Mouse (Mus musculus): Measurements from ENCODE around the gene Wbp2nl. TPM values are rescaled to one million over a fixed set of nuclear protein-coding genes. Genes with fewer than 3 reads are reported as not detected.

Wbp2nl gene
- polyA plus RNA-seq, 1 experiment from 2014 or later: 0.10 TPM

- no peak for ATAC-seq (ENCODE audit: low FRiP score, low read depth)
- H3K9me3 ChIP-seq: no peaks in the 10 kb centered on the region
- H3K4me3 ChIP-seq: no peak overlapping the region
- no peaks in the 10 kb centered on the region for H3K4me1 ChIP-seq (replicated peaks)
- no peaks in the 10 kb centered on the region for H3K36me3 ChIP-seq
- no peaks in the 10 kb centered on the region for H3K27me3 ChIP-seq
- H3K9ac ChIP-seq: no peak overlapping the region
- WGBS: 69% methylated on average over 8 of the region's 8 CpGs
- no peak overlapping the region for H3K27ac ChIP-seq (replicated peaks)
- H3K4me2 ChIP-seq: no peak overlapping the region
These were observed 23.4 kb downstream of the Wbp2nl start for GRCm38 (mm10) chr15:82322195-82322594.

DNA sequence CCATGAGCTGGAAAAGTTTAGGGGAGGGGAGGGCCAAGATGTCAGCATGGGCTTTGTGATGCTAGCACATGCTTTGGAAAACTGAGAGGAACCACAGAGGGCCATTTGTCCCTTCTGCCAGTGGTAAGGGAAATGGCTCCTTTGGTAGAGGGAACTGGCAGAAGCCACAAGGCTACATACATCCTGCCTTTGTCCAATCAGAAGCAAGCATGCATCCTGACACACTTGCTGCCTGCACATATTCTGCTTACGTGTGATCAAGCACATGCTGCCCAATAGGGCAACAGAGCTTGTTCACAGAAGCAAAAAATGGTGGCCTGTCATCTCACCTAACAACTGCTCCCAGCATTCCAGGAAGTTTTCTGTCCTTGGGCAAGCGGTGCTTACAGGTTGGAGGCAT, 26.6 kb downstream of the Wbp2nl start:
- H3K27me3 ChIP-seq: no peaks in the 10 kb centered on the region
- no peak overlapping the region for H3K4me2 ChIP-seq
- no peak overlapping the region for H3K9ac ChIP-seq
- H3K27ac ChIP-seq (replicated peaks): no peak overlapping the region
- no peaks in the 10 kb centered on the region for H3K36me3 ChIP-seq
- ATAC-seq (ENCODE audit: low FRiP score, low read depth): no peak
- no peaks in the 10 kb centered on the region for H3K4me1 ChIP-seq (replicated peaks)
- 81% methylated on average over 2 of the region's 2 CpGs for WGBS
- H3K9me3 ChIP-seq: no peaks in the 10 kb centered on the region
- H3K4me3 ChIP-seq: no peak overlapping the region

DNA sequence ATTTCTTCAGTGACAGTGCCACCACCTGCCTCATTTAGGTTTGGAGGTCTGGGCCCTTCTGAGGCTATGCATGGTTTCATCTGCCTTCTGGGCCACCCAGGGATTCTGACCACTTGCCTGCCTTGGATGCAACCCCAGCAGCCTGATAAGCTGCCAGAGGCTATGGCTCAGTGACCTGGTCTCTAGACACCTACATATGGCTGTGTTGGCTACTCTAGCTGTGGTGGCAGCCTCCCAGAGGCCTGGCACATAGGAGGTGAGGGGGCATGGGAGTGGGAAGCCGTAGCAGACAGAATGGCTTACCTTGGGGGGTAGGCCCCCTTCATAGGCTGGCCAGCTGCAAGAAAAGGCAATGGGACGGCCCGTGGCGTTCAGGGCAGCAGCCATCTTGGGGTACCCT, 36.4 kb downstream of the Wbp2nl start:
- Histone ChIP-seq H3K9me3 (no peaks in the 10 kb centered on the region), H3K27me3 (peaks cover 5% of the 10 kb centered on the region; the same call in 1 of the 2 replicates), H3K9ac (0 out of 2 replicates have a peak overlapping the region, but pooled peaks have one; percentile 18), H3K4me1 (replicated peaks) (peaks cover 24% of the 10 kb centered on the region), H3K4me3 (no peak overlapping the region), H3K36me3 (peaks cover 7% of the 10 kb centered on the region; the same call in 1 of the 2 replicates), H3K4me2 (no peak overlapping the region), H3K27ac (replicated peaks) (no peak overlapping the region)
- 91% methylated on average over 4 of the region's 4 CpGs for WGBS
- no peak for ATAC-seq (ENCODE audit: low FRiP score, low read depth)

DNA sequence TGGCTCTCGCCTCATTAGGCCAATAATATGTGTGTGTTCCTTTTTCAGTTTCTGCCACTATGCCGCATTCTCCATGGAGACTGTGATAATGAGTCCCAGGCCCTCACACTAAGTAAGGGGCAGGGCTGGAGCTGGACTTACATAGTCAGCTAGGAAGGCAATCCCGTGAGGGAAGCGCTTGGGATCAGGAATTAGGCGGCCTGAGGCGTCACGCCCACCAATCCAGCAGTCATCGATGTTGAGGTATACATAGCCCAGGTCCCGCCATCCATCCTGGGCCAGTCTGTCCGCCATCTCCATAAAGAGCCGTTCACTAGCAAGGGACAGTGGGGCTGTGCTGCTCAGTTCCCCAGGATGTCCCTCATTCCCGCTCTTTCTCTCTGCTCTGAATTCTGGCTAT, 37.9 kb downstream of the Wbp2nl start:
- Histone ChIP-seq H3K4me3 (no peak overlapping the region), H3K4me1 (replicated peaks) (peaks cover 28% of the 10 kb centered on the region), H3K27ac (replicated peaks) (no peak overlapping the region), H3K9ac (no peak overlapping the region), H3K27me3 (peaks cover 14% of the 10 kb centered on the region), H3K9me3 (no peaks in the 10 kb centered on the region), H3K36me3 (peaks cover 7% of the 10 kb centered on the region; the same call in 1 of the 2 replicates), H3K4me2 (no peak overlapping the region)
- 65% methylated on average over 12 of the region's 12 CpGs for WGBS
- ATAC-seq (ENCODE audit: low FRiP score, low read depth): no peak

- Histone ChIP-seq H3K4me3 (peak overlapping the region; percentile 68), H3K9ac (peak overlapping the region; percentile 63), H3K4me2 (peak overlapping the region; percentile 76), H3K4me1 (replicated peaks) (peaks cover 28% of the 10 kb centered on the region), H3K36me3 (peaks cover 7% of the 10 kb centered on the region; the same call in 1 of the 2 replicates), H3K9me3 (no peaks in the 10 kb centered on the region), H3K27ac (replicated peaks) (no peak overlapping the region), H3K27me3 (peaks cover 14% of the 10 kb centered on the region)
- ATAC-seq (ENCODE audit: low FRiP score, low read depth): 0 out of 2 replicates have a peak, but pooled peaks have one; percentile 12
- 57% methylated on average over 4 of the region's 4 CpGs for WGBS
These were observed 39.1 kb downstream of the Wbp2nl start for GRCm38 (mm10) chr15:82337875-82338274.

DNA sequence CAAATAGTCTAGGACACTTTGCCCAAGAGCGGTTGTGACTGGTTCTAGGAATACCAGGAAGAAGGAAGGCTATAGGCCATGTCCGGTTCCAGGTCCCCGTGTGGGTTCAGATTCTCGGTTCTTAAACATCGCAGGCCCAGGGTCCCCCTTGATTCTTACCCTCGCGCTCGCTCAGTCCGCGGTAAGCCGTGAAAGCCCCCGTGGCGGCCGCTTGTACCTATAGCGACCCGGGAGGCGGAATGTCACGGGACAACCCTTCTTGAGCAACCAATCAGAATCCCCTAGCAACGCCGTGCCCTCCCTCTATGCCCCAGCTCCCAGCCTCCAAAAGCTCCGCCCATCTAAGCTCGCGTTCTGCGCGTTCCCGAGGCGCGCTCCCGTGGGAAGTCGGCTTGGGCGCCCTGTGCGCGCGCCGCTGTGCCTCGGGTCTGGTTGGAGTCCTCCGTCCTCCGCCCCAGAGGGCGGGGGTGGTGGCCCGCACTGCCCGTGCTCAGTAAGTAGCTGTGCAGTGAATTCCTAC, 39.9 kb downstream of the Wbp2nl start, which contains the start of the genes Naga, Pheta2 and Smdt1:
Gene Naga (minus strand): TSS at position 333 of the 520 bp plus-strand sequence.
Gene Pheta2 (plus strand): TSS at position 350 of the 520 bp plus-strand sequence.
Gene Smdt1 (plus strand): TSS at position 367 of the 520 bp plus-strand sequence.
- WGBS: under 1% methylated on average over 41 of the region's 41 CpGs
- H3K36me3 ChIP-seq: peaks cover 7% of the 10 kb centered on the region; the same call in 1 of the 2 replicates
- H3K9me3 ChIP-seq: no peaks in the 10 kb centered on the region
- H3K9ac ChIP-seq: peak within 1 kb of the TSS; percentile 63
- H3K4me2 ChIP-seq: peak within 1 kb of the TSS; percentile 76
- H3K4me1 ChIP-seq (replicated peaks): peaks cover 28% of the 10 kb centered on the region
- peak within 1 kb of the TSS; percentile 68 for H3K4me3 ChIP-seq
- ATAC-seq (ENCODE audit: low FRiP score, low read depth): peak; percentile 90
- H3K27ac ChIP-seq (replicated peaks): peak within 1 kb of the TSS; percentile 63; the same call in 1 of the 2 replicates
- peaks cover 14% of the 10 kb centered on the region for H3K27me3 ChIP-seq

GRCm38 (mm10) chr15:82339150-82339549, 40.4 kb downstream of the Wbp2nl start:
- ATAC-seq (ENCODE audit: low FRiP score, low read depth): no peak
- H3K27ac ChIP-seq (replicated peaks): 0 out of 2 replicates have a peak overlapping the region, but pooled peaks have one; percentile 63
- peaks cover 14% of the 10 kb centered on the region for H3K27me3 ChIP-seq
- H3K9ac ChIP-seq: peak overlapping the region; percentile 63
- peak overlapping the region; percentile 68 for H3K4me3 ChIP-seq
- WGBS: 59% methylated on average over 10 of the region's 10 CpGs
- H3K4me1 ChIP-seq (replicated peaks): peaks cover 28% of the 10 kb centered on the region
- H3K9me3 ChIP-seq: no peaks in the 10 kb centered on the region
- H3K36me3 ChIP-seq: peaks cover 6% of the 10 kb centered on the region; the same call in 1 of the 2 replicates
- H3K4me2 ChIP-seq: peak overlapping the region; percentile 76

- ATAC-seq (ENCODE audit: low FRiP score, low read depth): no peak
- Histone ChIP-seq H3K4me2 (no peak overlapping the region), H3K4me1 (replicated peaks) (peaks cover 28% of the 10 kb centered on the region), H3K9me3 (no peaks in the 10 kb centered on the region), H3K4me3 (no peak overlapping the region), H3K27ac (replicated peaks) (no peak overlapping the region), H3K9ac (no peak overlapping the region), H3K27me3 (peaks cover 14% of the 10 kb centered on the region), H3K36me3 (peaks cover 4% of the 10 kb centered on the region; the same call in 1 of the 2 replicates)
- 75% methylated on average over 8 of the region's 8 CpGs for WGBS
These were observed 41.0 kb downstream of the Wbp2nl start for GRCm38 (mm10) chr15:82339634-82340254.

GRCm38 (mm10) chr15:82340414-82341035, 41.8 kb downstream of the Wbp2nl start:
- WGBS: 44% methylated on average over 21 of the region's 21 CpGs
- peaks cover 28% of the 10 kb centered on the region for H3K4me1 ChIP-seq (replicated peaks)
- H3K27me3 ChIP-seq: peaks cover 14% of the 10 kb centered on the region
- 0 out of 2 replicates have a peak overlapping the region, but pooled peaks have one; percentile 23 for H3K9ac ChIP-seq
- H3K36me3 ChIP-seq: no peaks in the 10 kb centered on the region
- ATAC-seq (ENCODE audit: low FRiP score, low read depth): no peak
- H3K9me3 ChIP-seq: no peaks in the 10 kb centered on the region
- H3K27ac ChIP-seq (replicated peaks): no peak overlapping the region
- peak overlapping the region; percentile 54 for H3K4me2 ChIP-seq
- H3K4me3 ChIP-seq: peak overlapping the region; percentile 26

- 3% methylated on average over 39 of the region's 40 CpGs for WGBS
- H3K27ac ChIP-seq (replicated peaks): no peak overlapping the region
- ATAC-seq (ENCODE audit: low FRiP score, low read depth): no peak
These were observed 42.3 kb downstream of the Wbp2nl start for GRCm38 (mm10) chr15:82341036-82341501.

GRCm38 (mm10) chr15:82341675-82342542, 43.2 kb downstream of the Wbp2nl start:
- H3K4me3 ChIP-seq: no peak overlapping the region; the same call in 1 of the 2 replicates
- peaks cover 28% of the 10 kb centered on the region for H3K4me1 ChIP-seq (replicated peaks)
- no peak overlapping the region for H3K27ac ChIP-seq (replicated peaks)
- peak overlapping the region; percentile 54; the same call in 1 of the 2 replicates for H3K4me2 ChIP-seq
- H3K9ac ChIP-seq: no peak overlapping the region
- H3K27me3 ChIP-seq: peaks cover 14% of the 10 kb centered on the region
- no peaks in the 10 kb centered on the region for H3K36me3 ChIP-seq
- H3K9me3 ChIP-seq: no peaks in the 10 kb centered on the region
- WGBS: 72% methylated on average over 15 of the region's 15 CpGs
- ATAC-seq (ENCODE audit: low FRiP score, low read depth): no peak

More at GRCm38 (mm10) chr15:82341036-82341501, 42.3 kb downstream of the Wbp2nl start:
- Histone ChIP-seq H3K27me3 (peaks cover 14% of the 10 kb centered on the region), H3K4me1 (replicated peaks) (peaks cover 28% of the 10 kb centered on the region), H3K9me3 (no peaks in the 10 kb centered on the region), H3K4me3 (peak overlapping the region; percentile 26), H3K4me2 (peak overlapping the region; percentile 54), H3K36me3 (no peaks in the 10 kb centered on the region), H3K9ac (peak overlapping the region; percentile 23; the same call in 1 of the 2 replicates)
